Mouse (Mus musculus): ENCODE data around the gene Ccl5. TPM values are rescaled to one million over a fixed set of nuclear protein-coding genes. Genes with fewer than 3 reads are reported as not detected.

Gene Ccl5
- polyA plus RNA-seq (2017; shearing (Covaris generic)), result 80.8 TPM

DNA sequence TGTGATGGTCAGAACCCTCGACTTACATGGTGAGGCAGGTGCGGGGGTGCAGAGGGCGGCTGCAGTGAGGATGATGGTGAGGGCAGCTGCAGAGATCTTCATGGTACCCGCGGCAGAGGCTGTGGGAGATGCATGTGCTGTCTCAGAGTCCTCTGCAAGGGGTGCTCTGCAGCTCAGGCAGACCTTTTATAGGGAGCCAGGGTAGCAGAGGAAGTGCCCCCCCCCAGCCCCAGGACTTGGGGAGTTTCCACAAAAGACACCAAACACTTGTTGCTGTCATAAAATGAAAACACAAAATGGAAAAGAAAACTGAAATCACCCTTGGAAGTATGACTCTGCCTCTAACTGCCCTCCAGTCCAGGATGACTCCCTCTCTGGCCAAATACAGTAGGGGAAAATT is at the start of gene Ccl5:
Gene Ccl5, minus strand, starts transcription at position 159 of the 400 bp plus-strand sequence.

DNA sequence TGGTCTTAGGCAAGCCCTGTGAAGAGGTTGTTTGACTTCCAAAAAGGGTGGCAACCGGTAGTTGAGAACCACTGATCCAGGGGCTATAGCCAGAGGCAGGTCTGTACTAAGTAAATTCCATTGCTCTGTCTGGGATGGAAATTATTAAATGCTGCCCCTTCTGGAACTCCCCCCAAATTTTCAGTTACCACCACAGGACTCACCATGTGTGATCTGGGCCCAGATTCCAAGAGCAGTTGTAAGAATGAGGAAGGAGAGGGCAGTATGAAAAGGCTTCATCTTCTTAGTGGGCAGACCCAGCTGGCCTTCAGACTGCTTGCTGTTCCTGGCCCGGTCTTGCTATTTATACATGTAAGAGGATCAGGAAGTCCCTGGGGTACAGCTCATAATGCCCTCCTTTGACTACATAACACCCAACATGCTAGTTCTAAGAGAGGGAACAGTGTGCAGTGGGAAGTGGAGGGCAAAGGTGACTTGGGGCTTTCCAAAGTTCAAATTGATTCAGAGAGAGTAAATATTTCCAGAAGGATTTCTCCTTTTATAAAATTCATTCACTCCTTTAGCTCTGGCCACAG is 48.0 kb upstream of the Ccl5 start, which contains the start of gene Ccl9:
Gene Ccl9, minus strand, starts transcription at position 451 of the 575 bp plus-strand sequence.

DNA sequence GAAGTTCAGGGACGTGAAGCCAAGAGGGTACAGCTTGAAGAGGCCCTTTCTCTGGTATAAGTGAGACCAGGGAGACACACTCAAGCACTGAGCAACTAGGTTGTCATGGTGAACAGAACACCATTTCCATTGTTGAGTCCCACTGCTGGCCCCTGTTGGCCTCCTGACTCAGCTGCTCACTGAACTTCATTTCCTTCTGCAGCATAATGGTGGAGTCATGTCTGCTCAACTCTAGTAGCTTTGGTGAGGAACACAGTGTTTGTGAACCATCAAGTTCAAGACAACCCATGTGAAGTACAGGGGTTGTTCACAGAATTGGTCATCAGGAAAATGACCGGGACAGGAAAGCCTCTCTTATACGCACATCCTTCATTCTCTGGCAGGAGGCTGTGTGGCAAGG is 8.2 kb downstream of the Ccl5 start, which contains the start of gene Heatr9:
Gene Heatr9, minus strand, starts transcription at position 101 of the 400 bp plus-strand sequence.

Other genes starting within 250 kb of the Ccl5 start
- not detected for gene Slfn14, start 243.8 kb downstream of the Ccl5 start, polyA plus RNA-seq (2017; shearing (Covaris generic))
- gene Ap2b1, start 231.5 kb downstream of the Ccl5 start, polyA plus RNA-seq (2017; shearing (Covaris generic)), result 48.4 TPM
- 15.0 TPM for gene Pex12, start 227.9 kb downstream of the Ccl5 start, polyA plus RNA-seq (2017; shearing (Covaris generic))
- gene Rasl10b, start 121.4 kb downstream of the Ccl5 start, polyA plus RNA-seq (2017; shearing (Covaris generic)), result not detected
- gene Gas2l2, start 101.1 kb downstream of the Ccl5 start, polyA plus RNA-seq (2017; shearing (Covaris generic)), result not detected
- 1.4 TPM for gene 1700020L24Rik, start 92.8 kb downstream of the Ccl5 start, polyA plus RNA-seq (2017; shearing (Covaris generic))
- gene Mmp28, start 67.4 kb downstream of the Ccl5 start, polyA plus RNA-seq (2017; shearing (Covaris generic)), result not detected
- gene Taf15, start 57.4 kb downstream of the Ccl5 start, polyA plus RNA-seq (2017; shearing (Covaris generic)), result 17.2 TPM
- gene Heatr9, start 8.3 kb downstream of the Ccl5 start, polyA plus RNA-seq (2017; shearing (Covaris generic)), result 0.10 TPM
- gene Ccl9, start 48.1 kb upstream of the Ccl5 start, polyA plus RNA-seq (2017; shearing (Covaris generic)), result not detected
- 1.4 TPM for gene Ccl6, start 62.6 kb upstream of the Ccl5 start, polyA plus RNA-seq (2017; shearing (Covaris generic))
- not detected for gene Rpl9-ps1, start 115.1 kb upstream of the Ccl5 start, polyA plus RNA-seq (2017; shearing (Covaris generic))
- 0.31 TPM for gene Ccl3, start 118.8 kb upstream of the Ccl5 start, polyA plus RNA-seq (2017; shearing (Covaris generic))
- 2.0 TPM for gene Ccl4, start 132.1 kb upstream of the Ccl5 start, polyA plus RNA-seq (2017; shearing (Covaris generic))
- 0.47 TPM for gene Wfdc17, start 173.5 kb upstream of the Ccl5 start, polyA plus RNA-seq (2017; shearing (Covaris generic))
- not detected for gene Wfdc18, start 178.5 kb upstream of the Ccl5 start, polyA plus RNA-seq (2017; shearing (Covaris generic))
- gene Wfdc21, start 216.4 kb upstream of the Ccl5 start, polyA plus RNA-seq (2017; shearing (Covaris generic)), result not detected
- gene Heatr6, start 223.2 kb upstream of the Ccl5 start, polyA plus RNA-seq (2017; shearing (Covaris generic)), result 35.8 TPM